Mouse (Mus musculus) megakaryocyte-erythroid progenitor cell, adult 5-6 weeks (primary cell): Measurements from ENCODE around the gene Ggcx. TPM values are rescaled to one million over a fixed set of nuclear protein-coding genes. Genes with fewer than 3 reads are reported as not detected.

ENCODE experiments used
- ATAC-seq: replicated peaks from 2 replicates; pipeline ENCODE4 v1.8.0; 2016; ENCODE audit warnings: mild to moderate bottlenecking, inconsistent platforms; ENCODE audit not compliant: severe bottlenecking, poor library complexity, low FRiP score, low TSS enrichment
- total RNA-seq, 2 experiments: library from RNA; stranded (forward) in 1 of 2; stranded (reverse) in 1 of 2; fragments of 200-1000, 215-1000 nt in 1 of 2; fragments of >200 nt in 1 of 2; fragmentation: Nextera tagmentation in 1 of 2; gene quantifications; 2 replicates each; pipeline ENCODE4 v1.2.3; 2014 to 2017

Gene Ggcx
- total RNA-seq, 2 experiments from 2014 or later: 11.2 to 11.3 TPM

GRCm38 (mm10) chr6:72385258-72385657 is 28.9 kb upstream of the Ggcx start:
- ATAC-seq: no peak

GRCm38 (mm10) chr6:72386561-72386960 is 27.5 kb upstream of the Ggcx start:
- ATAC-seq: no peak

GRCm38 (mm10) chr6:72387816-72388215 is 26.3 kb upstream of the Ggcx start:
- ATAC-seq: no peak

- no peak for ATAC-seq
These were observed 25.8 kb upstream of the Ggcx start for GRCm38 (mm10) chr6:72388266-72388665.

- ATAC-seq: no peak
These were observed 25.2 kb upstream of the Ggcx start for GRCm38 (mm10) chr6:72388791-72389329.

GRCm38 (mm10) chr6:72389471-72389940 is 24.6 kb upstream of the Ggcx start:
- peak; percentile 85 for ATAC-seq

- ATAC-seq: peak; percentile 15; the same call in 1 of the 2 replicates
These were observed 24.0 kb upstream of the Ggcx start, which contains the start of gene Vamp8 for GRCm38 (mm10) chr6:72389941-72390771. Gene Vamp8, minus strand, starts transcription at chr6:72390703.

GRCm38 (mm10) chr6:72390795-72391521 is 23.1 kb upstream of the Ggcx start:
- ATAC-seq: peak; percentile 20; the same call in 1 of the 2 replicates

GRCm38 (mm10) chr6:72392341-72392740 is 21.8 kb upstream of the Ggcx start:
- no peak for ATAC-seq

GRCm38 (mm10) chr6:72396837-72397251 is 17.3 kb upstream of the Ggcx start:
- no peak for ATAC-seq

- no peak for ATAC-seq
These were observed 14.1 kb upstream of the Ggcx start for GRCm38 (mm10) chr6:72399967-72400366.

- peak; percentile 72 for ATAC-seq
These were observed 12.2 kb upstream of the Ggcx start for GRCm38 (mm10) chr6:72401875-72402274.

- ATAC-seq: no peak
These were observed 8.8 kb upstream of the Ggcx start for GRCm38 (mm10) chr6:72405356-72405755.

GRCm38 (mm10) chr6:72407119-72407518 is 7.0 kb upstream of the Ggcx start:
- peak; percentile 96 for ATAC-seq

- no peak for ATAC-seq
These were observed 4.5 kb upstream of the Ggcx start for GRCm38 (mm10) chr6:72409567-72409966.

GRCm38 (mm10) chr6:72410003-72410402 is 4.1 kb upstream of the Ggcx start:
- ATAC-seq: no peak

GRCm38 (mm10) chr6:72410518-72410917 is 3.6 kb upstream of the Ggcx start:
- no peak for ATAC-seq

- ATAC-seq: no peak; the same call in 1 of the 2 replicates
These were observed 1.1 kb downstream of the Ggcx start for GRCm38 (mm10) chr6:72415181-72415580.

GRCm38 (mm10) chr6:72415964-72416772 is 2.1 kb downstream of the Ggcx start:
- no peak for ATAC-seq
